Mouse (Mus musculus) layer of hippocampus, postnatal 36 days (tissue): ENCODE data around the gene Csf3r. TPM values are rescaled to one million over a fixed set of nuclear protein-coding genes. Genes with fewer than 3 reads are reported as not detected.
"Not testable (repeated sequence)": the region's sequence is repeated elsewhere in the genome, so short reads cannot be mapped to it uniquely, and the experiment has no call there.

Experiments
- DNase-seq, 2 experiments: peaks; one replicate each; pipeline ENCODE4 v3.0.0; 2022
- total RNA-seq, 2 experiments: library from RNA; stranded (reverse); gene quantifications; 2 replicates each; pipeline ENCODE4 v1.2.3; 2021

Csf3r gene
- total RNA-seq: 1 to 10 TPM; 4.4 to 4.5 TPM

DNA sequence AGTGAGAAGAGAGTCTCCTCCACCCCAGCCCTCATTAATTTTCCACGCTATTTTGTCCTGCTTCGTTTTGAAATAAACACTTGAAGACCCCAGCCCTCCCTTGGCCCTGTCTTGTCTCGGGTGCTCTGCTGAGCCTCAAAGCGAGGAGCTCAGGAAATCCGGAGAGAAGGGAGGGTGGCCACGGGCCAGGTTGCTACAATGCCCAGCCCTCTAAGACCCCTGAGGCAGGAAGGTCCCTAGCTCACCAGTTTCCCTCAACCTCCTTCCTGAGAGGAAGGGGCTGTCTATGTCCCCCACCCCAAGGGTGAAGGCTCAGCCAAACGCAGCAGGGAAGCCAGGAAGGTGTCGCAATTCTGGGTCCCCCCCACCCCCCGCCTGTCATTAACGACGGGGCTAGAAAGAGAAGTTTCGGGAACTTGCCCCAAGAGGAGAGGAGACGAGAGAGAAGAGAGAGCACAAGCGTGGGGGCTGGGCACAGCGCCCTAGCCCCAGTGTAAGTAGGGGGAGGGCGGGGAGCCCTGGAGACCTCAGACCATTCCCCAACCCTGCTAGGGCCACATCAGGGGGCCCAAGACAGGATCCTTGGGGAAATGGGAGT lies at the start of gene Csf3r:
Csf3r (plus strand) TSS at position 248 of the 598 bp plus-strand sequence.
- DNase-seq: peak in 1 of 2 experiments; percentile 9

DNA sequence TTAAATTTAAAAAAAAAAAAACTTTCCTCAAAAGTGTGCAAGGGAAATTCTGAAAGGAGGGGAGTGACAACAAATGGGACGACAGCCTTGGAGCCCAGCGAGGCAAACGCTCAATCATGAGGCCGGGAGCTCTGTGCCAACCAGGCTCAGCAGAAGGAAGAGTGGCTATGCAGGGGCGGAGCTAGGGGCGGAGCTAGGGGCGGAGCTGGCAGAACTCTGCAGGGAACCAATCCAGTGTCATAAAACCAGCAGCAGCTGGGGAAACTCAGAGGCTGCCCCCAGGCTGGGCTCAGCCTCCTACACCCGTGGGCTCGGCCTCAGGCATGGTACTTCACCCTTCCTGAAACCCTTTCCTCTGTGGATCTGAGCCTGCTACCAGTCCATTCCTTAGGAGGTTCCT lies 46.6 kb upstream of the Csf3r start:
- no peak for DNase-seq

DNA sequence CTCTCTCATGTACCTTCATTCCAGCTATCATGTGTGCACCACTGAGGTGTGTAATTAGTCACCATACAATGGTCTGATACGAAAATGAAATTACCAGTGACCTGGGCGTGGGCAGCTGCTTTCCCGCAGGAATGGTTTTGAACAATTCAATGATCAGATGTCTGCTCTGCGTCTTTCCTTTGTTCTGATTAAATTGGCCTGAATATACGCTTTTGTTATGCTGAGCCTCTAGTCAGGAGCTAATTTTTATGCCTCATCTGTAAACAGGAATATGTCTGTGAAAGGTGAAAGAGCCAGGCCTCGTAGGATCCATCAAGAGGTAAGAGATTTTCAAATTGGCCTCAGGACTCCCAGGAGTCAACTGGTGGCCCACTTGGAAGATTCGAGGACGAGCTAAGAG lies 41.1 kb upstream of the Csf3r start:
- DNase-seq: no peak

DNA sequence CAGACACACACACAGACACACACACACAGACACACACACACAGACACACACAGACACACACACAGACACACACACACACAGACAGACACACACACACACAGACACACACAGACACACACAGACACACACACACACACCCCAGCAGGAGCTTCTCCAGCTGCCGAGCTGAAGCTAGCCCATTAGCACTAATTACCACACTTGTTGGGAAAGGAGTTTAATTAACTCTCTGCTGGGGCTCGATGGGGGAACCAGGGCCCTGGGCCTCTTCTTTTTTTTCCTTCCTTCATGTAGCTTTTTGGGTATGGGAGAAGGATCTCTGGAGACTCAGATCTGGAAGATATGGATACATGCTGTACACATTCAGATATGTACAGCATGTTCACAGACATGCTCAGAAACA lies 38.6 kb upstream of the Csf3r start:
- DNase-seq: not testable (repeated sequence)

DNA sequence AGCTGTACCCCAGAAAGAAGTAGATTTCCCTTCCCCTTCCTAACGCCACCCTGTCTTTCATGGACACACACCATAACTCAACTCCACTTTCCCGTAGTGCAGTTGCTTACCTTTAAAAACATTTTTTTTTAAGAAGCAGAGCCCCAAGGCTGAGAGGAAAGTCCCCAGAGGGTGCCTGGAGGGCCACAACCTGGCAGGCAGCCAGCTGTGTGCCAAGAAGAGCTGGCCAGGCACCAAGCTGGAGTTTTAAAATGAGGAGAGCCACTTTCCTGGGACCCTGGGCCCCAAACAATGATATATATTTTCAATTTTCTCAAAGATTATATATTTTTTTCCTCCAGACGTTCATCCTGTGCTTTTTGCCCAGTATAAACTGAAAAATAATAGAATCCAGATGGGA lies 37.3 kb upstream of the Csf3r start:
- no peak for DNase-seq

DNA sequence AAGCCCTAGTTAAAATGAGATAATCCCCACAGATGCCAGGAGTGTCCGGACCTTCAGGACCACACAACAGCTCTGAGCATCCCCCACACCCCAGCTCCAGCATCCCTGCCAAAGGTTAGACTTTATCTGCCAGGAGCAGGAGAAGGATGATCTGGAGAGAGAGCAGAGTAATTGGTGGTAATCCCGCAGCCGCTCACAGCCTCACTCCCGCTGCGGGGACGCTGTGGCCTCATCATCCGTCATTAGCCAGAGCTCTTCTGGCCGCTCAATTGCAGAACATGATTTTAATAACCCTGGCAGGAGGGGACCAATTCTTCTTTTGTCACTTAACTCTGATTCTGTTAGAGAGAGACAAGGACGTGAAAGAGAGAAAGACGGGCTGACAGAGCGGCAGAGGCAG lies 35.3 kb upstream of the Csf3r start:
- no peak for DNase-seq

DNA sequence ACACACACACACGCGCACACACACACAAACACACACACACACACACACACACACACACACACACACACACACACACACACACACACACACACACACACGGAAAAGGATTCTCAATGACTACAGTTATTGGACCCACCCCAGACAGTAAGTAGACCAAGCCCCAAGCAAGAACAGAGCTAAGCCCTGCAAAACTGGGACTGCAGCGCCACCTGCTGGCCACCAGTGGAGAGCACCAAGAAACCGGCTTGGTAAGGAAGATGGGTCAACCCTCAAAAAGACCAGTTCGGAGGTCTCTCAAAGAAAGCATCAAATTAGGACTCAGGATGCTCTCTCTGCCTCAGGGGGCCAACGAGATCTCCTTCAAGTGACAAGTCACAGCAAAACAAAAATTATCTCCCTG lies 34.2 kb upstream of the Csf3r start:
- peak; percentile 60 for DNase-seq

- no peak for DNase-seq
Measured at GRCm38 (mm10) chr4:125992206-125992605, 32.1 kb upstream of the Csf3r start.

- no peak for DNase-seq
Measured at GRCm38 (mm10) chr4:125992906-125993305, 31.4 kb upstream of the Csf3r start.

GRCm38 (mm10) chr4:125996576-125996975 lies 27.8 kb upstream of the Csf3r start:
- no peak for DNase-seq

GRCm38 (mm10) chr4:125997826-125998225 lies 26.5 kb upstream of the Csf3r start:
- no peak for DNase-seq

GRCm38 (mm10) chr4:126001311-126002199 lies 22.8 kb upstream of the Csf3r start:
- no peak for DNase-seq

DNA sequence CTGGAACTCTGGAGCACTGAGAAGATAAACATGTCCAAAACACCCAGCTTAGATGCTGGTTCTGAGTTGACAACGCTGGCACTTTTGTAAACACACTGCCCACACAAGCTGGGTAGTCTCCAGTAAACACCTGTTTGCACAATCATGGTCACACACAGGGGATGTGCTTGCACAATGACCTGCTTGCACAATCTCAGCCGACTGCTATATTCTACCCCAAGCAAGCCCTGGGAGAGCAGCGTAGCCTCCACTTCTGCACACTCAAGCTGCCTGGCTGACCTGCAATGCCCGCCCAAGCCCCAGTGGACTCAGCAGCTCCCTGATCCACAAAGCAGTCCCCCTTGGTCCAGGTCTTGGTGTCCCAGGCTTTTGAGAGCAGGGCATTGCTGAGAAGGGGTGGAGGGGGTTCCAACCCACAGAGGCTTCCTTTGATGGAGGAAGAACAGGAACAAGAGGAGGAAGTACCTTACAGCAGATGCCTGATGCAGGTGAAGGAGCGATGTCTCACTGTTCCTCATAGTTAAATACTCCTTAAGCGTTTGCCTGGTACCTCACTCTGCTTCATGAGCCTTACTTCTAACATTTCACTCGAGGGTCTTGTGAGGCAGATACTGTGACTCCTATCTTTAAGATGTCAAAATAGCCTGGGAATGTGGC lies 6.5 kb upstream of the Csf3r start:
- DNase-seq: no peak

- DNase-seq: no peak
Measured at GRCm38 (mm10) chr4:126018966-126019538, 5.3 kb upstream of the Csf3r start.

DNA sequence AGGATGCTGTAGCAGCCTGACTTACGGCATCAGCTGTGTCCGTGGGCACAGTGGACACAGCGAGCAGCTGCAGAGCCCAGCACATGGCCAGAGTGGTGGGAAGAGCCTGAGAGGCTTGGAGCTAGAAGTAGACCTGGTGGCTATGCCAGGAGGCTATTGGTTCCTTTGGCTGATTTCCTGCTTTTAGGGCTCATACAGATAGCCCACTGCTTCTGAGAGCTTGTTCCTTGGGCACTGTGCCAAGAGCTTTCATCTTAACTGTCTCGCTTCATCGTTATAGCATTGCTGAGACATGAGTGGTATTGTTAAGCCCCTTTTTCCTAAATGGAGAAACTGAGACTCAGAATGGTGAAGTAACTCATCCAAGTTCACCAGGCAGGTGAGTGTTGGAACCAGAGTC lies 1.5 kb downstream of the Csf3r start:
- no peak for DNase-seq

DNA sequence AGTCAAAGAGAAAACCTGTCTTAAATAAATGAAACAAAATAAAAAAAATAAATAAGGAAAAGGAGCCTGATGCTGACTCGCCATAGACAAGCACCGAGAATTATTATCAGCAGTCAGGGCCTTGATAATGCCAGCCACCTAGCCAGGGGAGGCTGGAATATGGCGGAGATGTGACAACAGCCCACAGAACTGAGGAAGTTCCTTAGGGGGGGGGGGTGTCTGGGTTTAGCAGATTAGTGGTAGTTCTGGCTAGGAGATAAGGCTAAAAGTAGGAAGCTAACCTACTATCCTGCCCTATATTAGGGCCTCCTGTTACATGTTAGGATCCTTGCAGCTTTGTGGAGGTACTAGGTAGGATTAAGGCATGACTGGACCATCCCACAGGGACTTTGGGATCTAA lies 3.6 kb downstream of the Csf3r start:
- DNase-seq: no peak

GRCm38 (mm10) chr4:126029042-126029441 lies 4.7 kb downstream of the Csf3r start:
- DNase-seq: no peak

GRCm38 (mm10) chr4:126030705-126031104 lies 6.4 kb downstream of the Csf3r start:
- no peak for DNase-seq

DNA sequence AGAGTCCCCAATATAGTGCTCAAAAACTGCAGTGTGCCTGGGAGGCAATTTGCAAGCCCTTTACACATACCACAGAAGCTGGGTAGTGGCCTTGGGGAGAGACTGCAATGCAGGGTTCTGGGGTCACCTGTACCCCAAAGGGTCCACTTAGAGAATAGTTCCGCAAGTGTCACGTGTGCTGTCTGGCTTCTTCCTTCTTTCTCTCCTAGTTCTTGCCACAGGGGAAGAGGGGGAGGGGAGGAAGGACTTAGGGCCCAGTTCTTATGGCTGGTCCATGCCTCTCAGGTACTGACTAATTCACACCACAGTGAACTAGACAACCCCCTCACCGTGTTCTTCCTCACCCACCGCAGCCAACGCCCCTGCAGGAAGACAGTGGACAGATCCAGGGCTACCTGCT lies 11.1 kb downstream of the Csf3r start:
- no peak for DNase-seq

DNA sequence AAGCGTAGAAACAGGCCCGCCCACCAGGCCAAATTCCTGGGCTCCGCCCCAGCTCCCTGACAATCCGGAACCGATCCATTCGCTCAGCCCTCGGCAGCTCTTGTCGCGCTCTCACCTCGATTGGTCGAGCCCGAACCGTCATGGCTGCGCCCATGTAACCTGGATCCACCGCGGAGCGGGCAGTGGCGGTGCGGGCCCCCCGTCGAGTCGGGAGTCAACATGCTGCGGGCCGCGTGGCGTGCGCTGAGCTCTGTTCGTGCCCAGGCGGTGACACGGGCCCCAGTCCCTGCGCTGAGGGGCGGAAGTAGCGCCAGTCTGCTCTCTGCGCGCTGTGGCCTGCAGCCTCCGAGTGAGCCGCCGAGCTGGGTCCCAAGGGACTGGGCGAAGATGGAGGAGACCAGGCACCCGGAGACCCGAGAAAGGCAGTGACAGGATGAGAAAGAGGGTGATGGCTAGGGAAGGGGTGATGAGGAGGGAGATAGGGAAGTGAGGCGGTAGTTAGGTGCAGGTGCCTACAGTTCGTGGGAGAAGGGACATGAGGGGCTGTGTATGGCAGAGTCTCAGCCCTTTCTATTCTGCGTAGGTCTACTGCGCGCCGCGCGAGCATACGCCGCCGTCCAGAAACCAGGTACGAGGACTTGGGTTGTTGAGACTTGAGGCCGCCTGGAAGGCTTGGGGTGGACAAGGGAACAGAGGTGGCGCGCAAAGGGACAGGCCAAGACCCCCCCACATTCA lies 22.7 kb downstream of the Csf3r start, which contains the start of gene Mrps15:
Mrps15 (plus strand) TSS at position 75 of the 735 bp plus-strand sequence.
- peak; percentile 80 to 81 for DNase-seq

DNA sequence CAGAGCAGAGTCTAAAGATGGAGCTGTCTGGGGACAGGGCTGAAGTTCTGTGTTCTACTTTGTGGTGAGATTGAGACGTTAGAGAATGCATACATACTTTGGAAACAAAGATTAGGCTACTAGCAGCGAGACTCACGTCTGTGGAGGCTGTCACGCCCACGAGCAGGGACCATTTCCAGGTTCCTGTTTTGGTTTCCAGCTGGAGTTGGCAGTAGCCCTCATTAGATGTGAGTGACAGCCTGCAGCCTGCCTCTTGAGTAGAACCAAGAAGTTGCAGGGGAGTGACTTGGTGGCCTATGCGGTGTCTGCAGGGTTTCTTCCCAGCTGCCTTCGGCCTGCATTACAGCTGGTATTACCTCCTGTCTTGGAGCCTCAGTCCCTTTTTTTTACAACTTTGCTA lies 27.3 kb downstream of the Csf3r start:
- DNase-seq: peak; percentile 63
